8 mouse cellular contexts compared by ENCODE assay signal in the genomic region with DNA sequence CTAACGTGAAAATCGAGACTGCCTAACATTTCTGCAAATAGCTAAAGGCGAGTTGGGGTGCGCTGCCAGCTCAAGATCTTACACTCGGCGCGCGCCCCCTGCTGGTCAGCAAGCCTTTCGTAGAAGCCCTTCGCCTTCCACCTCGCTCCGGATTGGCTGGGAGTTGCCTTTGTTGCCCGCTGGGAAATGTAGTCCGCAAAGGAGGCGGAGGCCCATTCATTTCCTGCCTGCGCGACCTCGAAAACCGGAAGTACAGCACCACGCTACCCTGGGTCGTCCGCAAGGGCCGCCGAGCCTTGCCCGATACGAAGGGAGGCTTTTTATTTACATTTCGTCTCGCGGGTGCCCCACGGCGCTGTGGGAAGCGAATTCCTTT. TPM values are rescaled to one million over a fixed set of nuclear protein-coding genes. Genes with fewer than 3 reads are reported as not detected.
DNase-seq lines count a peak whose midpoint lies in the region; ATAC-seq lines count a peak whose summit lies in the region.

No protein-coding gene starts in this region.

- no peaks in the 10 kb centered on the region for H3K9me3 ChIP-seq in hindbrain, embryonic 11.5 days (ENCODE audit: control insufficient read depth, low read length)

- H3K4me2 ChIP-seq in hindbrain, embryonic 11.5 days (replicated peaks; ENCODE audit: low read depth, low read length), result peak overlapping the region; percentile 64

- peak overlapping the region; percentile 24; the same call in 1 of the 2 replicates for H3K9ac ChIP-seq in hindbrain, embryonic 11.5 days (ENCODE audit: low read depth, low read length)

- H3K27ac ChIP-seq in hindbrain, embryonic 11.5 days (ENCODE audit: low read depth, low read length), result peak overlapping the region; percentile 54; the same call in 1 of the 2 replicates

- H3K36me3 ChIP-seq in hindbrain, embryonic 11.5 days (ENCODE audit: control insufficient read depth, insufficient read depth, low read length), result peaks cover 6% of the 10 kb centered on the region; the same call in 1 of the 2 replicates

- peaks cover 7% of the 10 kb centered on the region; the same call in 1 of the 2 replicates for H3K4me1 ChIP-seq in hindbrain, embryonic 11.5 days (replicated peaks; ENCODE audit: control insufficient read depth, insufficient read depth, low read length)

- peak; percentile 98 for DNase-seq in Muller cell, postnatal 12 days (ENCODE audit: inconsistent ontology term)
- peak; percentile 98 for DNase-seq in cerebellum, adult 9-11 months
- peak; percentile 98 to 100 for DNase-seq in frontal cortex, adult 2 months (ENCODE audit: extremely low spot score in 1 of 2, low spot score in 1 of 2)
- DNase-seq in hindbrain, embryonic 11.5 days (ENCODE audit: low spot score), result peak; percentile 100
- DNase-seq in layer of hippocampus, postnatal 10 days (ENCODE audit: low spot score in 2 of 2), result peak; percentile 99
- DNase-seq in lung, postnatal 10 days, result peak; percentile 99
- DNase-seq in ovary, postnatal 36 days (ENCODE audit: low spot score), result peak; percentile 97
- DNase-seq in thymus, postnatal 25 days, result peak; percentile 98

- under 1% methylated on average over 32 of the region's 32 CpGs for WGBS in hindbrain, embryonic 11.5 days

- peak; percentile 93 for ATAC-seq in hindbrain, embryonic 11.5 days (ENCODE audit: low FRiP score)

- no peaks in the 10 kb centered on the region for H3K27me3 ChIP-seq in hindbrain, embryonic 11.5 days (ENCODE audit: control insufficient read depth, insufficient read depth, low read length)

- H3K4me3 ChIP-seq in hindbrain, embryonic 11.5 days (ENCODE audit: low read depth, low read length), result peak overlapping the region; percentile 75

RNA-seq across cellular contexts. Expression of gene Fem1a, which starts 0.8 kb away (rescaled TPM):
- polyA plus RNA-seq in frontal cortex, adult 2 months (2012; rRNA removed), result 23.7 and 24.1 TPM in 2 replicates
- polyA plus RNA-seq in hindbrain, embryonic 11.5 days (2014; fragmentation: Nextera tagmentation; extraction: Ambion mirVana), result 12.8 and 14.4 TPM in 2 replicates
- total RNA-seq in layer of hippocampus, postnatal 10 days (2021), result 10 to 100 TPM; 45.3 to 46.5 TPM

RNA-seq across cellular contexts. Expression of gene Ticam1, which starts 20.7 kb away (rescaled TPM):
- 4.5 and 5.0 TPM in 2 replicates for polyA plus RNA-seq in frontal cortex, adult 2 months (2012; rRNA removed)
- 2.1 and 2.7 TPM in 2 replicates for polyA plus RNA-seq in hindbrain, embryonic 11.5 days (2014; fragmentation: Nextera tagmentation; extraction: Ambion mirVana)
- total RNA-seq in layer of hippocampus, postnatal 10 days (2021), result 1 to 10 TPM; 5.2 to 5.9 TPM

RNA-seq across cellular contexts. Expression of gene Plin3, which starts 36.8 kb away (rescaled TPM):
- polyA plus RNA-seq in frontal cortex, adult 2 months (2012; rRNA removed), result 10.8 and 11.2 TPM in 2 replicates
- polyA plus RNA-seq in hindbrain, embryonic 11.5 days (2014; fragmentation: Nextera tagmentation; extraction: Ambion mirVana), result 25.0 and 26.2 TPM in 2 replicates
- 1 to 10 TPM; 5.7 to 7.3 TPM for total RNA-seq in layer of hippocampus, postnatal 10 days (2021)

RNA-seq across cellular contexts. Expression of gene Dpp9, which starts 37.1 kb away (rescaled TPM):
- 49.7 and 52.4 TPM in 2 replicates for polyA plus RNA-seq in frontal cortex, adult 2 months (2012; rRNA removed)
- 26.2 and 27.6 TPM in 2 replicates for polyA plus RNA-seq in hindbrain, embryonic 11.5 days (2014; fragmentation: Nextera tagmentation; extraction: Ambion mirVana)
- total RNA-seq in layer of hippocampus, postnatal 10 days (2021), result 10 to 100 TPM; 44.5 to 45.6 TPM

RNA-seq across cellular contexts. Expression of gene Arrdc5, which starts 44.2 kb away (rescaled TPM):
- polyA plus RNA-seq in frontal cortex, adult 2 months (2012; rRNA removed), result not detected in 2 replicates
- polyA plus RNA-seq in hindbrain, embryonic 11.5 days (2014; fragmentation: Nextera tagmentation; extraction: Ambion mirVana), result not detected in 2 replicates
- total RNA-seq in layer of hippocampus, postnatal 10 days (2021), result not detected

Comparison
In these comparisons a context has a peak if more than half of its experiments do, and no peak if none do; other contexts are left out.
1. Peak in every context shown above with its lines: DNase-seq, ATAC-seq, H3K4me3 ChIP-seq and H3K27ac ChIP-seq.